Mouse (Mus musculus) kidney, postnatal 0 days (tissue): ENCODE measurements at regions not wholly inside any gene's neighbourhood (a gene's known extent, or its start where the extent isn't known, plus 50 kb on each side); places are given as distances from the start of the nearest gene placed in this dataset.

Experiments used
- ATAC-seq: fragments of 200-750 bp; cut with Nextera tagmentation; replicated peaks from 2 replicates; pipeline ENCODE4 v1.8.0; 2017; ENCODE audit warnings: low read depth, moderate number of reproducible peaks, moderate TSS enrichment, moderate library complexity; ENCODE audit not compliant: low FRiP score
- DNase-seq: peaks from one replicate; pipeline ENCODE4 v3.0.0-alpha.2; 2016; ENCODE audit warnings: low spot score
- H3K27ac ChIP-seq: fragments of 300-500 bp; sonication (generic); 2 replicates; pipeline ENCODE4 v1.5.1; 2014; ENCODE audit warnings: mild to moderate bottlenecking
- H3K27me3 ChIP-seq: fragments of 300-500 bp; sonication (generic); 2 replicates; pipeline ENCODE4 v1.6.1; 2014; ENCODE audit warnings: low read length, mixed read lengths; ENCODE audit not compliant: insufficient read depth
- H3K36me3 ChIP-seq: fragments of 300-500 bp; sonication (generic); 2 replicates; pipeline ENCODE4 v1.6.1; 2014; ENCODE audit warnings: low read length, mixed read lengths; ENCODE audit not compliant: insufficient read depth
- H3K4me1 ChIP-seq: fragments of 300-500 bp; sonication (generic); replicated peaks from 2 replicates; pipeline ENCODE4 v1.6.1; 2014; ENCODE audit warnings: antibody characterized with exemption, low read length, mixed read lengths; ENCODE audit not compliant: insufficient read depth
- H3K4me2 ChIP-seq: fragments of 300-500 bp; sonication (generic); 2 replicates; pipeline ENCODE4 v1.6.1; 2014; ENCODE audit warnings: mild to moderate bottlenecking, low read length, moderate library complexity, mixed read lengths
- H3K4me3 ChIP-seq: fragments of 300-500 bp; sonication (generic); replicated peaks from 2 replicates; pipeline ENCODE4 v1.5.1; 2014; ENCODE audit warnings: low read depth, low read length
- H3K9ac ChIP-seq: fragments of 300-500 bp; sonication (generic); 2 replicates; pipeline ENCODE4 v1.6.1; 2014; ENCODE audit warnings: low read depth, low read length
- H3K9me3 ChIP-seq: fragments of 300-500 bp; sonication (generic); replicated peaks from 2 replicates; pipeline ENCODE4 v1.6.1; 2016; ENCODE audit warnings: low read length, inconsistent platforms, mixed read lengths
- CTCF ChIP-seq: IDR thresholded peaks from 2 replicates; pipeline ENCODE4 v1.5.1; 2016; ENCODE audit warnings: antibody characterized with exemption, low read depth, mild to moderate bottlenecking, moderate library complexity
- WGBS: fragments of 180-500 bp; shearing (Covaris S2); extraction: QIAGEN DNeasy Blood & Tissue Kit; methylation state at CpG from one replicate; pipeline ENCODE4 v1.1.7; 2014; 5-methylcytosine and 5-hydroxymethylcytosine counted together

- no peak overlapping the region for H3K4me3 ChIP-seq
- TF ChIP-seq CTCF, result no peak
- H3K27ac ChIP-seq, result no peak overlapping the region
- no peak overlapping the region for H3K9ac ChIP-seq
- ATAC-seq (no peak), DNase-seq (no peak)
- no peaks in the 10 kb centered on the region for H3K9me3 ChIP-seq
- no peaks in the 10 kb centered on the region for H3K36me3 ChIP-seq
- H3K4me2 ChIP-seq, result 0 out of 2 replicates have a peak overlapping the region, but pooled peaks have one; percentile 10
- H3K27me3 ChIP-seq, result no peaks in the 10 kb centered on the region
- 60% methylated on average over 19 of the region's 19 CpGs for WGBS
- H3K4me1 ChIP-seq, result no peaks in the 10 kb centered on the region
These were observed 245.6 kb upstream of the Hs6st1 start for GRCm38 (mm10) chr1:35822376-35823202.

- H3K9ac ChIP-seq, result no peak overlapping the region
- TF ChIP-seq CTCF, result no peak
- ATAC-seq (no peak), DNase-seq (no peak)
- WGBS, result 94% methylated on average over 4 of the region's 4 CpGs
- no peak overlapping the region for H3K4me3 ChIP-seq
- H3K27me3 ChIP-seq, result no peaks in the 10 kb centered on the region
- no peak overlapping the region for H3K27ac ChIP-seq
- no peaks in the 10 kb centered on the region for H3K36me3 ChIP-seq
- no peaks in the 10 kb centered on the region for H3K9me3 ChIP-seq
- no peak overlapping the region for H3K4me2 ChIP-seq
- H3K4me1 ChIP-seq, result no peaks in the 10 kb centered on the region
These were observed 244.7 kb upstream of the Hs6st1 start for GRCm38 (mm10) chr1:35823496-35823895.

- no peaks in the 10 kb centered on the region for H3K27me3 ChIP-seq
- no peak overlapping the region for H3K4me3 ChIP-seq
- ATAC-seq (no peak), DNase-seq (no peak)
- no peak for TF ChIP-seq CTCF
- no peak overlapping the region for H3K9ac ChIP-seq
- no peak overlapping the region for H3K4me2 ChIP-seq
- no peaks in the 10 kb centered on the region for H3K4me1 ChIP-seq
- H3K27ac ChIP-seq, result no peak overlapping the region
- H3K9me3 ChIP-seq, result no peaks in the 10 kb centered on the region
- WGBS, result 47% methylated on average over 23 of the region's 24 CpGs
- H3K36me3 ChIP-seq, result no peaks in the 10 kb centered on the region
These were observed 244.0 kb upstream of the Hs6st1 start for GRCm38 (mm10) chr1:35823981-35824880.

DNA sequence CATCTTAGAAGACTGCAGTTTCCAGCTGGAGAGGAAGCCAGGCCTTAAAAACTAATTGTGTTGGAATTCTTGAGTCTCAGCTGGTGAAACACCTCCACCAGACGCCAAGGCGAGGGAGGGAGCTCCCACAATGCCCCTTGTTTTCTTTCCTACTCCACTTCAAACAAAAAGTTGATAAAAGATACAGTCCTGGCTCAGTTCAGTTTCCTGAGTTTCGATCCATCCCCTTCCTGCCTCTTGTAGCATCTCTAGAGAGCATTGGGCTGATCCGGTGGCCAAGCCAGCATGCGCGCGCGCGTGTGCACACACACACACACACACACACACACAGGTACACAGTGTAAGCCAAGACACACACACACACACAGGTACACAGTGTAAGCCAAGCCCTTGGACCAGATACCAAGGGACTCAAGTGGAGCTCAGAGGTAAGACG, 242.7 kb upstream of the Hs6st1 start:
- 67% methylated on average over 10 of the region's 10 CpGs for WGBS
- TF ChIP-seq CTCF, result no peak
- Histone ChIP-seq H3K27ac (no peak overlapping the region), H3K4me2 (no peak overlapping the region), H3K4me3 (no peak overlapping the region), H3K27me3 (no peaks in the 10 kb centered on the region), H3K9ac (no peak overlapping the region), H3K36me3 (no peaks in the 10 kb centered on the region), H3K4me1 (no peaks in the 10 kb centered on the region), H3K9me3 (no peaks in the 10 kb centered on the region)
- DNase-seq, result no peak
- ATAC-seq, result no peak

DNA sequence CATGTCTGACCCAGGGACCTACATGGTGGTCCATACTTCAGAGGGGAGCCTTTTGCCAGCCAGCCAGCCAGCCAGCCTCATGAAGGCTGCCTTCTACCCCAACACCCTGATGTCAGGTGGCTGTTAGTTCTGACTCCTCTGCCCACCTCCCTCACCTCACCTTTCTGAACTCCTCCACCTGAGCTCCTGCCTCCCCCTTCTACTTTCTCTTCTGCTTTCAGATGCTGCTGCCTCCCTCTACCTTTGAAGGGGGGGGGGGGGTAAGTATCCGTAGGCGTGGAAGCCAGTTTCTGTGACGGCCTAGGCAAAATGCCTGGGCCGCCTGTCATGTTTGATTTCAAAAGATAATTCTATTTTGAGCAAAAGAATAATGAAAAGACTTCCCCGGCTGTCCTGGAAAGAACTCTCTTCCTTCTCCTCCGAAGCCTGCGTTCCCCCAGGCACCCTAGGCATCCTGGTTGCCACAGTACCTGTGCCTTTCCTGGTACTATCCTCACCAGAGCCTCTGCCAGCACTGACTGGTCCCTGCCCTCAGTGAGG, 241.6 kb upstream of the Hs6st1 start:
- DNase-seq (no peak), ATAC-seq (no peak)
- Histone ChIP-seq H3K4me3 (no peak overlapping the region), H3K36me3 (no peaks in the 10 kb centered on the region), H3K27ac (no peak overlapping the region), H3K4me2 (no peak overlapping the region), H3K27me3 (no peaks in the 10 kb centered on the region), H3K9me3 (no peaks in the 10 kb centered on the region), H3K4me1 (no peaks in the 10 kb centered on the region), H3K9ac (no peak overlapping the region)
- WGBS, result 76% methylated on average over 7 of the region's 7 CpGs
- TF ChIP-seq CTCF, result no peak

- 60% methylated on average over 3 of the region's 3 CpGs for WGBS
- no peak overlapping the region for H3K9ac ChIP-seq
- H3K36me3 ChIP-seq, result no peaks in the 10 kb centered on the region
- H3K27ac ChIP-seq, result no peak overlapping the region
- H3K9me3 ChIP-seq, result no peaks in the 10 kb centered on the region
- DNase-seq (no peak), ATAC-seq (no peak)
- no peak overlapping the region for H3K4me2 ChIP-seq
- no peaks in the 10 kb centered on the region for H3K4me1 ChIP-seq
- H3K4me3 ChIP-seq, result no peak overlapping the region
- TF ChIP-seq CTCF, result no peak
- H3K27me3 ChIP-seq, result no peaks in the 10 kb centered on the region
These were observed 240.7 kb upstream of the Hs6st1 start for GRCm38 (mm10) chr1:35827471-35827870.
